Mouse (Mus musculus): ENCODE measurements around the gene Itgal. TPM values are rescaled to one million over a fixed set of nuclear protein-coding genes. Genes with fewer than 3 reads are reported as not detected.
"Not testable (repeated sequence)": the region's sequence is repeated elsewhere in the genome, so short reads cannot be mapped to it uniquely, and the experiment has no call there.

Gene Itgal
- 0.57 and 1.0 TPM in 2 replicates for total RNA-seq (2021)
- long read RNA-seq = 0 reads

DNA sequence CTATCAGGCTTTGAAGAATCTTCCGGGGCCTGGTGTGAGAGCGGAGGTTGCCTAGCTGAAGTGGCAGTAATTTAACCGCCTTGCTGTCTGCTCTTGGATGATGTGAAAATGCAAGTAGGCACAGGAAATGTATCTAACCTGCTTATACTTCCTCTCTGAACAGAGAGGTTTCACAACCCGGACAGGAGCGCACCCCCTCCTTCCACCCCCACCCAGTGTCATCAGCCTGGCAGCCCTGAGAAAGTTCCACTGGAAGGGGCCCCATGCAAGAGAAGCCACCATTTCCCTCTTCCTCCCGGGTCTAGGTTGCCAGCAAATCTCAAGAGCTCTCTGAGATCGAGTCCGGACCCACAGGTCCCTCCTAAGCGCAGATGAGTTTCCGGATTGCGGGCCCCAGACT, at the start of gene Itgal:
Gene Itgal (plus strand): TSS at position 163 of the 400 bp plus-strand sequence.
- no peak for DNase-seq

DNA sequence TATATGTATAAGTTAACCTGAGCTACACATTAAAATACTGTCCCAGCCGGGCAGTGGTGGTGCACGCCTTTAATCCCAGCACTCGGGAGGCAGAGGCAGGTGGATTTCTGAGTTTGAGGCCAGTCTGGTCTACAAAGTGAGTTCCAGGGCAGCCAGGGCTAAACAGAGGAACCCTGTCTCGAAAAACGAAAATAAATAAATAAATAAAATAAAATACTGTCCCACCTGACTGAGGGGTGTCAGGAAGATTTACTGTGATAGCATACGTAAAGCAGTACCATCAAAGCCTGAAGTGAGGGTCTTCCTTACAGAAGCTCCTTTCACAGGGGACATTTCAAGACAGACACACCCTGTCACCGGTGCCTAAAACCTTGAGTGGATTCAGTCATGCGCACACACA, 45.5 kb upstream of the Itgal start:
- DNase-seq = not testable (repeated sequence)

DNA sequence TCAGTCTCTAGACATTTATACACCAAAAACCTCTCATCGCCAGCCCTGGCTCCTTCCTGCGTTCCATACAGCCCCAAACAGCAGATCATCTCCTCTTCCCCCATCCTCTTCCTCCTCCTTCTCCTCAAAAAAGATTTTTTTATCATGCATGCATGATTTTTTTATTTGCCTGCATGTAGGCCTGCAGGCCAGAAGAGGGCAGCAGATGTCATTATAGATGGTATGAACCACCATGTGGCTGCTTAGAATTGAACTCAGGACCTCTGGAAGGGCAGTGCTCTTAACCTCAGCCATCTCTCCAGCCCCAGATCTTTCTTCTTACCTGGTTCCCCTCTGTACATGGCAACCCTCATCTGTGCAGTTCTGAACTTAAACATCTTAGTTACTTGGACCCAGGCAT, 43.6 kb upstream of the Itgal start:
- DNase-seq = no peak

DNA sequence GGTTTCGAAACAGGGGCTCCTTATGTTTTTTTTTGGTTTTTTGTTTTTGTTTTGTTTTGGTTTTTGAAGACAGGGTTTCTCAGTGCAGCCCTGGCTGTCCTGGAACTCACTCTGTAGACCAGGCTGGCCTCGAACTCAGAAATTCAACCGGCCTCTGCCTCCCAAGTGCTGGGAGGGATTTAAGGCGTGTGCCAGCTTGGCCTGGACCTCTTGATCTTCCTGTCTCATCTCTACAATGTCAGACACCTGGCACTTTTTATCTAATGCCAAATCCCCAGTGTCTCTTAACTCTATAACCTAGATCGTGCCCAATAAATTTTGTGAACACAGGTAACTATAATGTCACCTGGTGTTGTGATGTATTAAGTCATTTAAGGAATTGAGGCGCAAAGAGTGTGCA, 42.7 kb upstream of the Itgal start:
- DNase-seq = no peak

DNA sequence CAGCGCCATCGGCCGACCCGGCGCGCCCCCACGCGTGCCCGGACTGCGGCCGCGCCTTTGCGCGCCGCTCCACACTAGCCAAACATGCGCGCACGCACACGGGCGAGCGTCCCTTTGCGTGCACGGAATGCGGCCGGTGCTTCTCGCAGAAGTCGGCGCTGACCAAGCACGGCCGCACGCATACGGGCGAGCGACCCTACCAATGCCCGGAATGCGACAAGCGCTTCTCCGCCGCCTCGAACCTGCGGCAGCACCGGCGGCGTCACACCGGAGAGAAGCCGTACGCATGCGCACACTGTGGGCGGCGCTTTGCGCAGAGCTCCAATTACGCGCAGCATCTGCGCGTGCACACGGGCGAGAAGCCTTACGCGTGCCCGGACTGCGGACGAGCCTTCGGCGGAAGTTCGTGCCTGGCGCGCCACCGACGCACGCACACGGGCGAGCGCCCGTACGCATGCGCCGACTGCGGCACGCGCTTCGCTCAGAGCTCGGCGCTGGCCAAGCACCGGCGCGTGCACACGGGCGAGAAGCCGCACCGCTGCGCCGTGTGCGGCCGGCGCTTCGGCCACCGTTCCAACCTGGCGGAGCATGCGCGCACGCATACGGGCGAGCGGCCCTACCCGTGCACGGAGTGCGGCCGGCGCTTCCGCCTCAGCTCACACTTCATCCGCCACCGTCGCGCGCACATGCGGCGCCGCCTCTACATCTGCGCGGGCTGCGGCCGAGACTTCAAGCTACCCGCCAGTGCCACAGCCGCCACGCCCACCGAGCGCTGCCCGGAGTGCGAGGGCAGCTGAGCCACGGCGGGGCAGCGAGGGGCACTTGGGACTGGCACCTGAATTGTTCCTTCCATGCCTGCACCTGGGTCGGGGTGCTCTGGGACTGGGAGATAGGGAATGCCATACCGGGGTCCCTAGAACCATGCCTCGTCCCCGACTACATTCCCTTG, 42.0 kb upstream of the Itgal start:
- DNase-seq = peak; percentile 96

DNA sequence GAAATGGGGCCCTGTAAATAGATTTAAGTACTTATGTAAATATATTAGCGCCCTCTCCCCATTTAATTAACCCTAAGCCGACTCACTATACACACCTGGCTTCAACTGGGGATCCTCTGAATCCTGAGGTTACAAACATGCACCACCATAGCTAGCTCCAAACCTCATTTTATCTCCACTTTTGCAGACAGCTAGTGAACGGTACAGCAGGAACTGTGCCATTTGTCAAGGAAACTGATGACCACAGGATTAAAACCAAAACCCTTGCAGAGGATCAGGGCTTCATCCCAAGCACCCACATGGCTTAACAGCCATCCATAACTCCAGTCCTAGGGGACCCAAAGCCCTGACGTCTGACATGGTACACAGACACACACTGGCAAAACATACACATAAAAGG, 41.1 kb upstream of the Itgal start:
- no peak for DNase-seq

DNA sequence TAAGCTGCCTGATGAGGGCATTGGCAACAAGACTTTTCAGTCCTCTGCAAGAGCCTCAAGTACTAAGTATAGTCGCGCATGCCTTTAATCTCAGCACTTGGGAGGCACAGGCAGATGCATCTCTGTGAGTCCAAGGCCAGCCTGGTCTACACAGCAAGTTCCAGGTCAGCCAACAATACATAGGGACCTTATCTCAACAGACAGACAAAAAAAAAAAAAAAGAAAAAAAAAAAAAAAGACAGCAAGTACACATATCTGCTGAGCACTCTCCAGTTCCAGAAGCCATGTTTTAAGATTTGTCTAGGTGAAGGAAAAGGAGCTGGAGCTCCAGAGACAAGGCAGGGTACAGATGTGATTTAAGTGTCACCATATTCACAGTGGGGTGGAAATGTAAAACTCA, 40.1 kb upstream of the Itgal start:
- no peak for DNase-seq

DNA sequence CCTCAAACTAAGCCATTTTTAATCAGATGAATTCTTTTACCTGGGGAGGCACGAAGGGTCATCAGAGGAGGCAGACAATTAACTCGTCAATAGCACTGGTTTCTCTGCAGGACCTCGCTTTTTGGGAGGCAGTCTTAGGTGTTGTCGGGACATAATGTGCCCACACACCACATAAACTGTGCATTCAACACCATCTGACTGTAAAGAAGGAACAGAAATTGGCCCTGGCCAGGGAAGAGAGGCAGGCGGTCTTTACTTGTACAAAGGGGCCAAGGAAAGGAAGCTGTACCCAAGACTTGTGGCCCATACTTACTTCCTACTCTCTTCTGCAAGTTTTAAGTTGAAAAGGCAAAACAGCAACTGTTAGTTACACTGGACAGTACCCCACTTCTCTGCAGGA, 39.5 kb upstream of the Itgal start:
- DNase-seq = no peak

DNA sequence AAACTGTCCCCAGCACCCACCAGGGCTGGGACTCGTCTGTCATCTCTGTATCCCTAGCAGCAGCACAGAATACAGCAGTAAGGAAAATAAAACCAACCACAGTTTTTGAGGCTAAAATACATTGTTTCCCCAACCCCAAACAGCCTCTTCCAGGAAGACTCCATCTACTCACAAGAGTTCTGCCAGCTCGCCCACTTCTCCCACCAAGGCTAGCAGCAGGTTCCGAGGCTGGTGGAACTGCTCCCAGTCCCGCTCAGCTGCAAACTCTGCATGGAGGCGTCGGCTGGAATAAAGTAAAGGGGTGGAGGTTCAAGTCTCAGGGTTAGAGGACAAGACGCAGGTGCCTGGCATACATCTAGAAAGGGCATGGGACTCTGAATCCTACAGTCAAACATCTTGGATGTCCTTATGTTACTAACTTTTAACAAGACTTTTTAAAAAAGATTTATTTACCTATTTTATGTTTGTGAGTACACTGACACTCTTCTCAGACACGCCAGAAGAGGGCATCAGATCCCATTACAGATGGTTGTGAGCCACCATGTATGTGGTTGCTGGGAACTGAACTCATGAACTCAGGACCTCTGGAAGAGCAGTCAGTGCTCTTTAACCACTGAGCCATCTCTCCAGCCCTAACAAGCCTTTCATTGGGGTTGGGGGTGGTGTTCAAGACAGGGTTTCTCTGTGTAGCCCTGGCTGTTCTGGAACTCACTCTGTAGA, 36.7 kb upstream of the Itgal start:
- DNase-seq = no peak

DNA sequence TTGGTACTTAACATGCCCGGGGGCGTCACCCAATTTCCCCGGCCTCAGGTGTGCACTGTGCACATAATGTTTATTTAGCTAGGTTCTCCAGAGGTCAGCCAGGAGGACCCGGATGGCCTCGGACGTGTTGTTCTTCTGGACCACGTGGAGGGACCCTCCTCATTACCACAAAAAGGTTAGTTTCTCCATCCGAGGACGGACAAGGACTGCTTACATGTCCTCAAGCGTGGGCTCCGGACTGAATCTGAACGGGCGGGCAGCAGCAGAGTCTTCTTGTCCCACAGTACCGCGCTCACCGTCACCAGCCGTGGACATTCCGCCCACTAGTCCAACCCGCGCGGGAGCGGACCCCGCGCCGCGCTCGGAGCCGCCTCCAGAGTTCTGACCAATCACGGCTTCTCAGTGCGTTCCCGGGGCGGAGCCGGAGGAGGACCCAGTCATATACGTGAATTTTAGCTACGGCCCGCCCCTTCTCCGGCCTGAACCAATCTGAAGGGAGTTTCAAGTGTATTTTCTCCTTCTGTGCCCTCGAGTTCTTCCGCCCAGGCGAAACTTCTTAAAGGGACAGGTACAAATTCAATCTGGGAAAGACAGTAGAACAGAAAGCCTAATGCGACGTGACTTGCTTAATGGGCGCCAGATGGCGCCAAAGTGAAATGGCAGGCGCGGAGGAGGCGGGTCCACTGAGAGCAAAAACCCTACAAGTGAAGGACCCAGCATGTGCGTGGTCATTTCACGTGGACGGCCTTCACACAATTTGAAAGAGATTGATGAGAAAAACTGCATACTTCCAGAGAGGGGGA, 35.5 kb upstream of the Itgal start, which contains the start of gene Dctpp1:
Gene Dctpp1 (minus strand): TSS at position 401 of the 803 bp plus-strand sequence.
- DNase-seq = peak; percentile 92

DNA sequence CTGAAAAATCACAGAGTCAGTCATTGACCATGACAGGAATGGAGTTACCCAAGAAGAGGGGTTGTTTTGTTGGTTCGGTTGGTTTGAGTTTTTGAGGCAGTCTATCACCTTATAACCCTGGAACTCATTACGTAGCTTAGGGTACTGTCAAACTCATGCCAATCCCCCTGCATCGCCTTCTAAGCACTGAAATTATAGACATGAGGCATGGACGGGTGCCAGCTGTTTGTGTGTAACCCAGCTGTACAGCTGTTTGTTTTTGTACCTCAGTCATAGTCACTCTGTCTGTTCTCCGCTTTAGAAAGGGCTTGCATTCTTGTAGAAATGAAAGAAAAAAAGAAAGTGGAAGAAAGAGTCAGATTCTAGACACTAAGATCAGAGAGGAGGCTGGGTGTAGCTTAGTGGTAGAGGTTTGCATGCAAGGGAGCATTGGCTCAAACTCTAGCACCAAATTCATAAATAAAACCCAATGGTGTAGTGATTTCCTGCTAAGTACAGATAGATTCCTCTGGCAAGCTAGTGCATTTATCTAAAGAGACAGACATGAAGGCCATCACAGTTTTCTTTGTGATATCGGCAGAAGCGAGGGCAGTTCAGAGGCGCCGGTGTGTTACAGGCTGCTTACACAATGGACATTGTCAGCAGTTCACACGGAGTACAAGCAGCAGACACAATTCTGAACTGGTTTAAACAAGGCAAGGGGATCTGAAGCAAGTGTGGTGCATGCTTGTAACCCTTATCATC, 33.7 kb upstream of the Itgal start:
- no peak for DNase-seq

DNA sequence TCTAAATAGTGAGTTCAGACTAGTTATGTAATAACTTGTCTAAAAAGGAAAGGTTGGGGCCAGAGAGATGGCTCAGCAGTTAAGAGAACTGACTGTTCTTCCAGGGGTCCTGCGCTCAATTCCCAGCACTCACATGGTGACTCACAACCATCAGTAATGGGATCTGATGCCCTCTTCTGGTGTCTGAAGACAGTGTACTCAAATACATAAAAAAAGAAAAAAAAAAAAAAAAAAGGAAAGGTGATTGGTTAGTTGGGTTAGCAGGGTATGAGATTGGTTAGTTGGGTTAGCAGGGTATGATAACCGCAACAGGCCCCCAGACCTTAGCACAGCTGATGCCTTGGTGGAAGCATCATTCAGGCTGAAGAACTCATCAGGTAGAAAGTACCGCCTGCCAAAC, 32.5 kb upstream of the Itgal start:
- no peak for DNase-seq

DNA sequence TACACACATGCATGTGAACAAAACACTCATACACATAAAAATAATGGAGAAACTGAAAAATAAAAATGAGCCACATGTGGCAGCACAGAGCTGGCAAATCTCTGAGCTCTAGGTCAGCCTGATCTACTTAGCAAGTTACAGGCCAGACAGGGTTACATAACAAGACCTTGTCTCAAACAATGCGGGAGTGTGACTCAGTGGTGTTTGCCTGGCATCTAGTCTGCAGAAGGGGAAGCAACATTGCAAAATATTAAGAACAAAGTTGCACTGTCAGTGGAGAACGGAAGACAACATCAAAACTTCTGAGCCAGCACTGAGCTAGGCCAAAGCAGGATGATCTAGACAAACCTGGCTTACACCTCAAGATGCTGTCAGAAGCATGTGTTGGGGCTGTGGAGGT, 25.8 kb upstream of the Itgal start:
- no peak for DNase-seq

DNA sequence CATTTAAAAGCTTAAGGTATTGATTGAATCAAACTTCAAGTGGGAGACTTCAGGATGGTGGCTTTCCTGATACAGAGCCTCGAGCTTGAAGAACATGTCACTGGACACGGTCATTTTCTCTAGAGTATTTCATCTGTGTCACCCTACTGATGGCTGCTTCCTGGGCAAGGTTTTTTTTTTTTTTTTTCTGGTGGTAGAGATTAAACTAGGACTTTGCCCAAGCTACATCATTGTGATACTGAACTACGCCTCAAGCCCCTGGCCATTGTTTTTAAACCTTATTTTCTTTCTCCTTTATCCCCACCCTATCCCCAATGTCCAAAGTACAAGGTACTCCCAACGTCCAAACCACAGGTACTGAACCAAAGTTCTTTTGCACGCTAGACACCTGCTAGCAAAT, 25.4 kb upstream of the Itgal start:
- DNase-seq = no peak

DNA sequence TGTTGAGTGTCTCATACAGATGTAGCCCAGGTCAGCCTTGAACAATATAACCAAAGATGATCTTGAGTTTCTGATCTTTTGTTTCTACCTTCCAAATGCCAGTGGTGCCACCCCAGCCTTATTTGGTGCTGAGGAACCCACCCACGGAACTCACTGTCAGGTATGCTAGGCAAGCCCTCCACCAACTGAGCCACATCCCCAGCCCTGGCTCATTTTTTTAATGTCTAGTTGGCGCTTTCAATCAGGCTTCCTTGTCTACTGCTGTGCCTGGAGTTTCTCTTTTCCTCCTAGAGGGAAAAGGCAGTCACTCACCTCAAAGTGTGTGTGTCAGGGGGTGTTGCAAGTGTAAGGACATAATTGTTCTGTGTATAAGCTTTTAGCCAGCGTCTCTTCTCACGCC, 25.0 kb upstream of the Itgal start:
- DNase-seq = no peak

DNA sequence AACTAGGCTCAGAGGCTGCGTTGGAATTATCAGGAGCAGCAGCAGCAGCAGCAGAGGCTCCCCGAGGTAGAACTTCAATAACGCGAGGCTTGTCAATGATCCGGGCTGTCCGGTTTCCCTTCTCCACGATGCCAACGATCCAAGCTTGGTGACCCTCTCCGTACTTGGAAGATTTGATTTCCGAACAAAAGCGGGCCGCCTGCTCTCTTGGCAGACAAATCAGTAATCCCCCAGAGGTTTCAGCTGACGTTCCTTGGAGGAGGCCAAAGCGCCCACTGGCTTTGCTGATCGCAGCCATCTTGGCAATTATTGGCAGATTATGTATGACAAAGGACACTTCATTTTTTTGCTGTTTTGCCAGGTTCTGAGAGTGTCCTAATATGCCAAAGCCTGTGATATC, 23.5 kb upstream of the Itgal start:
- no peak for DNase-seq

DNA sequence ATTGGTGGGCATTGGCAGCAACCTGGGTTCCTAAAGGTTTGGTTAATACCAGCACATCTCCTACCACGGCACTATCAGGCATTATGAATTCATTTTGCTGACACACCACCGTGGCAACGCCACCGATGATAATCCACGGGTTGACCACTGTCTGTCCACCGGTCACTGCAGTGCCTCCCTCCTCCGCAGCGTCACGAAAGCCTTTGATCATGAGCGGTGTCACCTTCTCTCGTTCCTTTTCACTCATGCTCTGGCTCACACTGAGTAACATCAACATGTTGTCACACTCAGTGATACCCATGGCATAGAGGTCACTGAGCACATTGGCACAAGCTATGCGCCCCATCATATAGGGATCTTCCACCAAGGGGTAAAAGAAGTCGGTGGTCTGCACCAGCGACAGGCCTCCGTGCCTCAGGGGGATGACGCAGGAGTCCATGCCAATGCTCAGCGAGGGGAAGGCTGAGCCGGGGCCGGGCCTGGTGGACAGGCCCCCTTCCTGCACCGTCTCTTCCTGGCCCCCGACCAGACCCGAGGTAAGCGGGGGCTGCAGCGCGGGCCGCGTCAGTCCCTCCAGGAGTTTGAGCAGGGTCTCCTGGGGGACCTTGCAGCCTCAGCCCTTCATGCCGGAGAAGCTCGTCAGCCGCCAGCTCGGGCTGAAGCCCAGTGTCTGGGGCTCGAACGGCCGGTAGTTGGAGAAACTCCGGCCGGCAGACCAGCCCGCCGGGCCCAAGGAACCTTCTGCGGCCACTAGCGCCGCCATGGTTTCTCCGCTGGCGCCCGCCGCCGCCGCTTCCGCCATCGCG, 22.7 kb upstream of the Itgal start:
- DNase-seq = peak; percentile 37

DNA sequence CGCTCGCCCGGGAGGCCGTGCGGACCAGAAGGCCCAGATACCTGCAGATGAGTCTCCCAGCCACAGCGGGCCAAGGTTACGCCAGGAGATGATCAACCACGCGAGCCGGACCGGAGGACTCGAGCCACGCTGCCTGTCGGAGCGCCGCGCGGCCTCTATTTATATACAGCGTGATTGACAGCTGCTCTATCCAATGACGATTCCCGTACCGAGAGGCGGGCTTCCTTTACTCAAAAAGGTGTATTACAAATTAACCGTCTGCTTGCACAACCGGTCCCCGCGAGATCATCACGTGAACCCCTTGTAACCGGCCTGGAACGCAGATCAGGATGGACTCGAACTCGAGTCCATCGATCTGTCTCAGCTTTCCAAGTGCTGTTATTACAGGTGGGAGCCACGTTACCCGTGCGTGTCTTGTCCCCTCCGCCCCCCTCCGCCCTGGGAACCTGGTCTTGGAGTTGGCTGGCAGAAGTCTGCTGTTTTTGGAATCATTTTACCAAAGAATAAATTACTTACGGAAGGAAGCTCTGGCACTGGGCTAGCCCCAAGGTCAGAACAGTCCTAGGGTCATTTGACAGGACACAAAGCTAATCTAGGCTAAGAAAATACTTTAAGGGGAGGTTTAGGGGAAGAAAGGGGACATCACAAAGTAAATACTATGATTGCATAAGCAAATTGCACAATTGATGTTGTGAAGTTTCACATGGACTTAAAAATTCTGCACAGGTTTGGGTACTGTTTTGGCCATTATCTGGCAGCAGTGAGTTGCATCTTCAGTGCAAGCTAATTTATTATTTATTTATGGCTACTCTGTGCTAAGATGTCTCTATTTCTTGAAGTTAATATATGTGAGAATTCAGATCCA, 21.9 kb upstream of the Itgal start, which contains the start of gene Sephs2:
Gene Sephs2 (minus strand): TSS at position 131 of the 865 bp plus-strand sequence.
- peak; percentile 92 for DNase-seq

DNA sequence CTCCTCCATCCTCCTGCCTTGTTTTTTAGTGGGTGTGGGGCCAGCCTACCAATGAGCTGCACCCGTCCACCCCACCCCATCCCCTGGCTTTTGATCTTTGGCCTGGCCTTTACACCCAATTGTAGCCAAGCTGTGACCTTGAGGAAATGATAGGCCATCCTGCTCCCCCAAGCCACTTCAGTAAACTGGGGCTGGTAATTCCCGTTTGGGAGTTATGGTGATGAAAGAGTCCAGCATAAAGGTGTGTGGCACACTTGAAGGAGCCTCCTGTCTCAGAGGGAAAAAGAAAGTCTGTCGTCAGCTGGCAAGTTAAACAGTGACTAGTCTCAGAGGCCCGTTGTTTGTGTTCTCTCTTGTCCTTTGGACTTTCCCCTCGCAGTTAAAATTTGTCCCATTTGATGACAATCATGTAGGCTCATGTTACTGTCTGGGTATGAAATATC, 19.5 kb upstream of the Itgal start:
- no peak for DNase-seq

DNA sequence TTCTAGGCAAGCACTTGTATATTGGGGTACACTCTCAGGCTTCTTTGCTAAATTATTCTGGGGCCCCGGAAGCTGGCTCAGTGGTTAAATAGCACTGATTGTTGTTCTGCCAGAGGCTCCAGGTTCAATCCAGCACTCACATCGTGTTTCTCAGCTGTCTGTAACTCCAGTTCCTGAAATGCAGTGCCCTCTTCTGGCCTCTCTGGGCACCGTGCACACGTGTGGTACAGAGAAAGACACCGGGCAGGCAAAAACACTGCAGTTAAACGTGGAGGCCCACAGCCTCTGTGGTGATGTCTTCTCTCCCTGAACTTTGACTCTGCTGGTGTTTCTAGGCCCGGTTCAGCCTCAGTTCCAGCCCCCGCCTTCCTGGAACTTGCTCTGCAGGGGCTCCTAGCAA, 17.7 kb upstream of the Itgal start:
- peak; percentile 39 for DNase-seq

Measured in adrenal gland, postnatal 25 days (tissue).